Mouse (Mus musculus) forebrain, embryonic 15.5 days (tissue): ENCODE data around the gene Bcas3. TPM values are rescaled to one million over a fixed set of nuclear protein-coding genes. Genes with fewer than 3 reads are reported as not detected.

ENCODE experiments used
- ATAC-seq: fragments of 200-750 bp; cut with Nextera tagmentation; replicated peaks from 2 replicates; pipeline ENCODE4 v1.8.0; 2017; ENCODE audit warnings: mild to moderate bottlenecking, moderate TSS enrichment, moderate library complexity
- H3K27ac ChIP-seq: fragments of 300-500 bp; sonication (generic); replicated peaks from 2 replicates; pipeline ENCODE4 v1.5.1; 2015; ENCODE audit warnings: mild to moderate bottlenecking, inconsistent platforms
- H3K27me3 ChIP-seq: fragments of 300-500 bp; sonication (generic); 2 replicates; pipeline ENCODE4 v1.6.1; 2015; ENCODE audit warnings: inconsistent platforms
- H3K36me3 ChIP-seq: fragments of 300-500 bp; sonication (generic); 2 replicates; pipeline ENCODE4 v1.6.1; 2015; ENCODE audit warnings: mild to moderate bottlenecking, inconsistent platforms
- H3K4me1 ChIP-seq: fragments of 300-500 bp; sonication (generic); 2 replicates; pipeline ENCODE4 v1.6.1; 2015; ENCODE audit warnings: inconsistent platforms
- H3K4me2 ChIP-seq: fragments of 300-500 bp; sonication (generic); replicated peaks from 2 replicates; pipeline ENCODE4 v1.6.1; 2015; ENCODE audit warnings: mild to moderate bottlenecking, inconsistent platforms
- H3K4me3 ChIP-seq: fragments of 300-500 bp; sonication (generic); 2 replicates; pipeline ENCODE4 v1.5.1; 2015; ENCODE audit warnings: mild to moderate bottlenecking, inconsistent platforms
- H3K9ac ChIP-seq: fragments of 300-500 bp; sonication (generic); replicated peaks from 2 replicates; pipeline ENCODE4 v1.6.1; 2015; ENCODE audit warnings: mild to moderate bottlenecking, inconsistent platforms
- H3K9me3 ChIP-seq: fragments of 300-500 bp; sonication (generic); 2 replicates; pipeline ENCODE4 v1.6.1; 2016; ENCODE audit warnings: inconsistent platforms
- WGBS: fragments of 180-500 bp; shearing (Covaris S2); methylation state at CpG from one replicate; pipeline ENCODE4 v1.1.7; 2015; ENCODE audit warnings: mixed read lengths; 5-methylcytosine and 5-hydroxymethylcytosine counted together
- polyA plus RNA-seq: library from polyadenylated mRNA; unstranded; fragments of >200 nt; fragmentation: Nextera tagmentation; extraction: Ambion mirVana; gene quantifications from 2 replicates; pipeline ENCODE4 v1.2.1, GENCODE M21; 2015

The Bcas3 gene
- polyA plus RNA-seq, 1 experiment from 2014 or later: 30.1 TPM

DNA sequence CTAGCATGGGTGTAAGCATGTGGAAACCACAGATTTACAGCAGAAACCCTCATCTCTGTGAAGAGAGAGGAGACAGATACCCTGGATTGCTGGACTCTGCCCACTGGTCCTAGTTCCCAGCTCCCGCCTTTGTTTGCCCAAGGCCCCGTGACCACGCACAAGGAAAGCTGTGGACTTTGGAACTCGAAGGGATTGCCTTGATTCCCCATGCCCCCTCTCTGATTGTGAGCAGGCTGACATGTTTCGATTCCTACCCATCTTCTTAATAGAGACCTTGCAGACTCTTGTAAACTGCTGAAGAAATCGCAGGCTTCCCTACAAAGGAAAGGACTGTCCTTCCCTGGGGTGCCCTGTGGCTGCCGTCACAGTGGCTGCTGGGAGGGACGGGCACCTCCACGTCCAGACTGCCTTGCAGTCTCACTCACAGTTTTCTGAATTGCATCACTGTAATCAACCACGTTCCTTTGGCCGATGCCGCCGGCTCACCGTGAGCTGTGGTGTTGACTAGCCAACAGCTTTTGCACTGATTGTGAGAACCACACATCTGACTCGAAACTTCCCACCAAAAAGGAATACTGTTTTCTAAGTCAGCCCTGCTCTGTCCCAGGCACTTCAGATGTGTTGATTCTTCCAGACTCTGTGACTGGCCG lies 342.8 kb downstream of the Bcas3 start:
- peaks cover 8% of the 10 kb centered on the region; the same call in 1 of the 2 replicates for H3K4me1 ChIP-seq
- ATAC-seq: no peak
- peaks cover 8% of the 10 kb centered on the region; the same call in 1 of the 2 replicates for H3K27me3 ChIP-seq
- no peak overlapping the region for H3K4me2 ChIP-seq
- H3K27ac ChIP-seq: no peak overlapping the region
- no peak overlapping the region for H3K9ac ChIP-seq
- WGBS: 73% methylated on average over 16 of the region's 16 CpGs
- no peak overlapping the region for H3K4me3 ChIP-seq
- no peaks in the 10 kb centered on the region for H3K9me3 ChIP-seq
- H3K36me3 ChIP-seq: no peaks in the 10 kb centered on the region

GRCm38 (mm10) chr11:85696491-85697398 lies 343.8 kb downstream of the Bcas3 start:
- 40% methylated on average over 14 of the region's 14 CpGs for WGBS
- Histone ChIP-seq H3K9me3 (no peaks in the 10 kb centered on the region), H3K4me2 (no peak overlapping the region), H3K9ac (no peak overlapping the region), H3K27ac (no peak overlapping the region), H3K4me1 (peaks cover 8% of the 10 kb centered on the region; the same call in 1 of the 2 replicates), H3K36me3 (no peaks in the 10 kb centered on the region), H3K27me3 (peaks cover 8% of the 10 kb centered on the region; the same call in 1 of the 2 replicates), H3K4me3 (no peak overlapping the region)
- ATAC-seq: no peak

- 95% methylated on average over 4 of the region's 4 CpGs for WGBS
- H3K4me2 ChIP-seq: no peak overlapping the region
- H3K9me3 ChIP-seq: no peaks in the 10 kb centered on the region
- H3K27ac ChIP-seq: no peak overlapping the region
- H3K4me1 ChIP-seq: peaks cover 8% of the 10 kb centered on the region; the same call in 1 of the 2 replicates
- no peak overlapping the region for H3K9ac ChIP-seq
- H3K27me3 ChIP-seq: peaks cover 8% of the 10 kb centered on the region; the same call in 1 of the 2 replicates
- H3K36me3 ChIP-seq: no peaks in the 10 kb centered on the region
- ATAC-seq: no peak
- no peak overlapping the region for H3K4me3 ChIP-seq
Observed at GRCm38 (mm10) chr11:85697468-85697867, 344.5 kb downstream of the Bcas3 start.

GRCm38 (mm10) chr11:85698242-85698641 lies 345.3 kb downstream of the Bcas3 start:
- H3K4me2 ChIP-seq: no peak overlapping the region
- H3K9ac ChIP-seq: no peak overlapping the region
- no peaks in the 10 kb centered on the region for H3K36me3 ChIP-seq
- ATAC-seq: no peak
- H3K9me3 ChIP-seq: no peaks in the 10 kb centered on the region
- peaks cover 8% of the 10 kb centered on the region; the same call in 1 of the 2 replicates for H3K27me3 ChIP-seq
- H3K4me1 ChIP-seq: peaks cover 8% of the 10 kb centered on the region; the same call in 1 of the 2 replicates
- no peak overlapping the region for H3K4me3 ChIP-seq
- 85% methylated on average over 11 of the region's 11 CpGs for WGBS
- H3K27ac ChIP-seq: no peak overlapping the region

DNA sequence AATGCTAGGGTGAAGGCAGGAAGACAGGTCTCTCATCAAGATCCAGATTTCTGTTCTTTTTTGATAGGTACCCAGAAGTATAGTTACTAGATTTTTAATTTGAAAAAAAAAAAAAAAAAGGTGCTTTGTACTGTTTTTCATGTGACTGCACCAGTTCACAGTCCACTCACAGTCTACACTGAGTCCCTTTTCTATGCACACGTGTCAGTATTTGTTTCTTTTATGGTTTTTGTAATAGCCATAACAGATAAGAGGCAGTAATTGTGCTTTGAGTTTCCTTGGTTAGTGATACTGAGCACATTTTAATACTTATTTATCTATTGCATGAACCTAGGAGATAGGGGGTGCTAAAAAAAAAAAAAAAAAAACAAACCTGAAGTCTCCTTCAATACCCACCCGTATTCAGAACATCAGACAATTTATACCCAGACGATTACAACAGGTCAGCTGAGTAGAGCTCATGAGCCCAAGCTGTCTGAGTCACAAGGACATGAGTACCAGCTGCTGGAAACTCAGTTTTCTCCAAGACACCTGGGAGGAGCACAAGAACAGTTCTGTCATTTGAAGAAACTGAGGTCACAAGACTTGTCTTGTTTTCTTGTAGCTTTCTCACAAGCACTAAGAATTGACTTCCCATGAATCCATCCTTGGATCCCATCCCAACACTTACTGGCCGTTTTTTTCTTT lies 351.2 kb downstream of the Bcas3 start:
- WGBS: 86% methylated on average over 4 of the region's 4 CpGs
- no peak for ATAC-seq
- Histone ChIP-seq H3K36me3 (no peaks in the 10 kb centered on the region), H3K4me1 (no peaks in the 10 kb centered on the region), H3K27ac (no peak overlapping the region), H3K27me3 (peaks cover 4% of the 10 kb centered on the region; the same call in 1 of the 2 replicates), H3K9ac (no peak overlapping the region), H3K9me3 (no peaks in the 10 kb centered on the region), H3K4me3 (no peak overlapping the region), H3K4me2 (no peak overlapping the region)

GRCm38 (mm10) chr11:85706630-85707029 lies 353.7 kb downstream of the Bcas3 start:
- Histone ChIP-seq H3K9ac (no peak overlapping the region), H3K27ac (no peak overlapping the region), H3K4me3 (no peak overlapping the region), H3K4me2 (no peak overlapping the region), H3K27me3 (peaks cover 4% of the 10 kb centered on the region; the same call in 1 of the 2 replicates), H3K36me3 (no peaks in the 10 kb centered on the region), H3K4me1 (no peaks in the 10 kb centered on the region), H3K9me3 (no peaks in the 10 kb centered on the region)
- WGBS: 33% methylated on average over 1 of the region's 1 CpGs
- no peak for ATAC-seq

DNA sequence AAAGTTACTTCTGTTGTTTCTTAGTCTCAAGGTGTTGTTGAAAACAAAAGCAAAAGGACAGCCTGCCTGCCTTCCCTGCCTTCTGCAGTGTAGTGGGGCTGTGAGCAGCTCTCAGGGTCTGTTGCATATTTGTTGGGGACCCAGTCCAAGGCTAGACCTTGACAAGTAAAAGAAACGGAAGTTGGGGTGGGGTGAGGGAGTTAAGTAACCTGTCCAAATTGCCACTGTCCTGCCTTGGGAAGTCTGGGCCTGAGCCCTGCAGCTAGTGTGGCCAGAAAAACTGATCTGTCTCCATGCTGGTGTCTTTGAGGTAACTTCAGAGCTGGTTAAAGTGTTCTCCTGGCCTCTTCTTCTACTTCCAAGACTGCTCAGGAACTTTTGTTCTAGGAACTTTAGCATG lies 354.5 kb downstream of the Bcas3 start:
- H3K4me1 ChIP-seq: no peaks in the 10 kb centered on the region
- H3K27ac ChIP-seq: no peak overlapping the region
- no peak overlapping the region for H3K9ac ChIP-seq
- no peaks in the 10 kb centered on the region for H3K9me3 ChIP-seq
- no peak for ATAC-seq
- H3K4me3 ChIP-seq: no peak overlapping the region
- WGBS: 84% methylated on average over 1 of the region's 1 CpGs
- no peak overlapping the region for H3K4me2 ChIP-seq
- no peaks in the 10 kb centered on the region for H3K36me3 ChIP-seq
- peaks cover 11% of the 10 kb centered on the region; the same call in 1 of the 2 replicates for H3K27me3 ChIP-seq

- Histone ChIP-seq H3K36me3 (no peaks in the 10 kb centered on the region), H3K4me2 (no peak overlapping the region), H3K9me3 (no peaks in the 10 kb centered on the region), H3K4me1 (peaks cover 1% of the 10 kb centered on the region; the same call in 1 of the 2 replicates), H3K27ac (no peak overlapping the region), H3K27me3 (peaks cover 23% of the 10 kb centered on the region), H3K4me3 (no peak overlapping the region), H3K9ac (no peak overlapping the region)
- 86% methylated on average over 6 of the region's 6 CpGs for WGBS
- no peak for ATAC-seq
Observed at GRCm38 (mm10) chr11:85709147-85709546, 356.2 kb downstream of the Bcas3 start.

DNA sequence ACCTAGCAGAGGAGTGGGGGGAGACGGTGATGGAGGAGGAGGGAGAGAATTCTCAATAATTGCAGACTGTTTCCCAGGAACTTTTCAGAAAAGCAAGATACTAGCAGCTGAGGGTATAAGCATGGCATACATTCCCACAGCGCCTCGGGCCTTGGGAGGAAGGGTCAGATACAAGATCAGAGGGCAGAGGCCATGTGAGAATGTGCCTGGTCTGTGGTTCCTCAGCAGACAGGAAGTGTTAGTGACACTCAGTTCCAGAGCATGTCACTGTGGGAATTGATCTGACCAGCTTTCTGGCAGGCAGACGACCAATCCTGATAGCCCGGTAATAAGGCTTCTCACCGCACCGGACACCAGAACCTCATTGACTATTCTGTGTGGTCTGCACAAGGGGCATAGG lies 357.2 kb downstream of the Bcas3 start:
- no peak overlapping the region for H3K27ac ChIP-seq

GRCm38 (mm10) chr11:85712026-85712804 lies 359.2 kb downstream of the Bcas3 start:
- Histone ChIP-seq H3K4me2 (no peak overlapping the region), H3K4me3 (no peak overlapping the region), H3K9ac (no peak overlapping the region), H3K27me3 (peaks cover 47% of the 10 kb centered on the region), H3K4me1 (peaks cover 9% of the 10 kb centered on the region), H3K9me3 (no peaks in the 10 kb centered on the region), H3K36me3 (no peaks in the 10 kb centered on the region), H3K27ac (no peak overlapping the region)
- no peak for ATAC-seq
- WGBS: 87% methylated on average over 8 of the region's 8 CpGs

More for the DNA sequence above, 357.2 kb downstream of the Bcas3 start:
- H3K4me3 ChIP-seq: no peak overlapping the region
- no peak for ATAC-seq
- peaks cover 30% of the 10 kb centered on the region for H3K27me3 ChIP-seq
- no peak overlapping the region for H3K4me2 ChIP-seq
- WGBS: 89% methylated on average over 7 of the region's 7 CpGs
- H3K9me3 ChIP-seq: no peaks in the 10 kb centered on the region
- no peak overlapping the region for H3K9ac ChIP-seq
- H3K36me3 ChIP-seq: no peaks in the 10 kb centered on the region
- H3K4me1 ChIP-seq: peaks cover 9% of the 10 kb centered on the region
